Mouse (Mus musculus) limb, embryonic 14.5 days (tissue): ENCODE results near the gene Pcca. TPM values are rescaled to one million over a fixed set of nuclear protein-coding genes. Genes with fewer than 3 reads are reported as not detected.
A peak's percentile ranks its signal among the peaks of the same experiment; 100 is the strongest.

Experiments used
- ATAC-seq: fragments of 200-750 bp; cut with Nextera tagmentation; 2 replicates; pipeline ENCODE4 v1.8.0; 2017; ENCODE audit warnings: low read depth, moderate number of reproducible peaks, moderate TSS enrichment; ENCODE audit not compliant: low FRiP score
- DNase-seq: peaks from one replicate; pipeline ENCODE4 v3.0.0-alpha.2; 2015; ENCODE audit warnings: low spot score
- H3K27ac ChIP-seq: fragments of 300-500 bp; sonication (generic); replicated peaks from 2 replicates; pipeline ENCODE4 v1.5.1; 2014; ENCODE audit warnings: low read depth, mild to moderate bottlenecking, low read length, moderate library complexity, mixed read lengths
- H3K27me3 ChIP-seq: fragments of 300-500 bp; sonication (generic); 2 replicates; pipeline ENCODE4 v1.6.1; 2014; ENCODE audit warnings: low read length, mixed read lengths; ENCODE audit not compliant: control insufficient read depth, insufficient read depth
- H3K36me3 ChIP-seq: fragments of 300-500 bp; sonication (generic); 2 replicates; pipeline ENCODE4 v1.6.1; 2014; ENCODE audit warnings: mild to moderate bottlenecking, low read length, moderate library complexity, mixed read lengths; ENCODE audit not compliant: control insufficient read depth, insufficient read depth
- H3K4me1 ChIP-seq: fragments of 300-500 bp; sonication (generic); 2 replicates; pipeline ENCODE4 v1.6.1; 2014; ENCODE audit warnings: antibody characterized with exemption, low read length, mixed read lengths; ENCODE audit not compliant: control insufficient read depth, insufficient read depth
- H3K4me2 ChIP-seq: fragments of 300-500 bp; sonication (generic); replicated peaks from 2 replicates; pipeline ENCODE4 v1.6.1; 2014; ENCODE audit warnings: low read depth, mild to moderate bottlenecking, low read length, moderate library complexity; ENCODE audit not compliant: severe bottlenecking
- H3K4me3 ChIP-seq: fragments of 300-500 bp; sonication (generic); replicated peaks from 2 replicates; pipeline ENCODE4 v1.5.1; 2014; ENCODE audit warnings: low read length
- H3K9ac ChIP-seq: fragments of 300-500 bp; sonication (generic); 2 replicates; pipeline ENCODE4 v1.6.1; 2014; ENCODE audit warnings: mild to moderate bottlenecking, low read depth, low read length, moderate library complexity; ENCODE audit not compliant: severe bottlenecking
- H3K9me3 ChIP-seq: fragments of 300-500 bp; sonication (generic); 2 replicates; pipeline ENCODE4 v1.6.1; 2016; ENCODE audit warnings: low read length; ENCODE audit not compliant: control insufficient read depth
- POLR2A ChIP-seq: fragments of 200-500 bp; IDR thresholded peaks from 2 replicates; pipeline ENCODE4 v1.8.0; 2012; ENCODE audit warnings: inconsistent platforms, mild to moderate bottlenecking, moderate library complexity, borderline replicate concordance; ENCODE audit not compliant: insufficient read depth, insufficient read length; ENCODE audit errors: extremely low read depth
- WGBS: fragments of 180-500 bp; shearing (Covaris S2); extraction: QIAGEN DNeasy Blood & Tissue Kit; methylation state at CpG from one replicate; pipeline ENCODE4 v1.1.7; 2014; 5-methylcytosine and 5-hydroxymethylcytosine counted together
- polyA plus RNA-seq, 2 experiments: library from polyadenylated mRNA; depleted of rRNA in 1 of 2; stranded (reverse) in 1 of 2; unstranded in 1 of 2; fragments of >200 nt; fragmentation: Nextera tagmentation in 1 of 2; extraction: Ambion mirVana in 1 of 2; gene quantifications; 2 replicates each; pipeline versions ENCODE4 v1.2.1 to v1.2.3; 2012 to 2014

The Pcca gene
- polyA plus RNA-seq, 2 experiments, result 15.7 to 17.3 TPM

- no peak overlapping the region for H3K9ac ChIP-seq
- ATAC-seq (no peak), DNase-seq (no peak)
- TF ChIP-seq POLR2A, result no peak
- peaks cover 6% of the 10 kb centered on the region; the same call in 1 of the 2 replicates for H3K4me1 ChIP-seq
- H3K9me3 ChIP-seq, result no peaks in the 10 kb centered on the region
- no peak overlapping the region for H3K4me2 ChIP-seq
- peaks cover 81% of the 10 kb centered on the region for H3K27me3 ChIP-seq
- H3K27ac ChIP-seq, result no peak overlapping the region
- H3K36me3 ChIP-seq, result no peaks in the 10 kb centered on the region
- 18% methylated on average over 5 of the region's 5 CpGs for WGBS
- no peak overlapping the region for H3K4me3 ChIP-seq
These were observed 46.8 kb upstream of the Pcca start for GRCm38 (mm10) chr14:122487366-122487765.

GRCm38 (mm10) chr14:122489041-122489440 is 45.1 kb upstream of the Pcca start:
- ATAC-seq (no peak), DNase-seq (no peak)
- H3K9ac ChIP-seq, result no peak overlapping the region
- no peak overlapping the region; the same call in 1 of the 2 replicates for H3K4me2 ChIP-seq
- WGBS, result 5% methylated on average over 5 of the region's 5 CpGs
- no peak for TF ChIP-seq POLR2A
- H3K4me1 ChIP-seq, result peaks cover 6% of the 10 kb centered on the region; the same call in 1 of the 2 replicates
- no peaks in the 10 kb centered on the region for H3K36me3 ChIP-seq
- peaks cover 71% of the 10 kb centered on the region for H3K27me3 ChIP-seq
- no peak overlapping the region for H3K27ac ChIP-seq
- no peak overlapping the region for H3K4me3 ChIP-seq
- no peaks in the 10 kb centered on the region for H3K9me3 ChIP-seq

GRCm38 (mm10) chr14:122489686-122490414 is 44.3 kb upstream of the Pcca start:
- Histone ChIP-seq H3K4me3 (peak overlapping the region; percentile 35), H3K9ac (no peak overlapping the region), H3K4me1 (peaks cover 6% of the 10 kb centered on the region; the same call in 1 of the 2 replicates), H3K27ac (no peak overlapping the region), H3K4me2 (peak overlapping the region; percentile 52; the same call in 1 of the 2 replicates), H3K36me3 (no peaks in the 10 kb centered on the region), H3K9me3 (no peaks in the 10 kb centered on the region), H3K27me3 (peaks cover 63% of the 10 kb centered on the region)
- no peak for TF ChIP-seq POLR2A
- peak; percentile 23 for DNase-seq
- 6% methylated on average over 12 of the region's 12 CpGs for WGBS
- no peak for ATAC-seq

- H3K27me3 ChIP-seq, result peaks cover 54% of the 10 kb centered on the region
- H3K27ac ChIP-seq, result no peak within 1 kb of the TSS
- peaks cover 6% of the 10 kb centered on the region; the same call in 1 of the 2 replicates for H3K4me1 ChIP-seq
- no peak for TF ChIP-seq POLR2A
- no peaks in the 10 kb centered on the region for H3K9me3 ChIP-seq
- H3K4me3 ChIP-seq, result peak within 1 kb of the TSS; percentile 35
- 1% methylated on average over 51 of the region's 51 CpGs for WGBS
- H3K9ac ChIP-seq, result 0 out of 2 replicates have a peak within 1 kb of the TSS, but pooled peaks have one; percentile 31
- H3K36me3 ChIP-seq, result no peaks in the 10 kb centered on the region
- no peak for ATAC-seq
- H3K4me2 ChIP-seq, result peak within 1 kb of the TSS; percentile 52
- DNase-seq, result no peak
These were observed 43.4 kb upstream of the Pcca start, which contains the start of gene Gm10837 for GRCm38 (mm10) chr14:122490441-122491328. Gene Gm10837 (plus strand): TSS chr14:122490586.

GRCm38 (mm10) chr14:122491521-122491920 is 42.6 kb upstream of the Pcca start:
- ATAC-seq (no peak), DNase-seq (no peak)
- Histone ChIP-seq H3K9ac (no peak overlapping the region), H3K4me2 (no peak overlapping the region), H3K27me3 (peaks cover 47% of the 10 kb centered on the region), H3K4me3 (no peak overlapping the region), H3K36me3 (no peaks in the 10 kb centered on the region), H3K27ac (no peak overlapping the region), H3K9me3 (no peaks in the 10 kb centered on the region), H3K4me1 (peaks cover 6% of the 10 kb centered on the region; the same call in 1 of the 2 replicates)
- TF ChIP-seq POLR2A, result no peak
- 59% methylated on average over 6 of the region's 6 CpGs for WGBS
